Mouse (Mus musculus): Measurements from ENCODE around the gene Pigm. TPM values are rescaled to one million over a fixed set of nuclear protein-coding genes. Genes with fewer than 3 reads are reported as not detected.
A peak's percentile ranks its signal among the peaks of the same experiment; 100 is the strongest.

Gene Pigm
- polyA plus RNA-seq (2015; fragmentation: Nextera tagmentation; extraction: Ambion mirVana): 7.3 and 7.8 TPM in 2 replicates

DNA sequence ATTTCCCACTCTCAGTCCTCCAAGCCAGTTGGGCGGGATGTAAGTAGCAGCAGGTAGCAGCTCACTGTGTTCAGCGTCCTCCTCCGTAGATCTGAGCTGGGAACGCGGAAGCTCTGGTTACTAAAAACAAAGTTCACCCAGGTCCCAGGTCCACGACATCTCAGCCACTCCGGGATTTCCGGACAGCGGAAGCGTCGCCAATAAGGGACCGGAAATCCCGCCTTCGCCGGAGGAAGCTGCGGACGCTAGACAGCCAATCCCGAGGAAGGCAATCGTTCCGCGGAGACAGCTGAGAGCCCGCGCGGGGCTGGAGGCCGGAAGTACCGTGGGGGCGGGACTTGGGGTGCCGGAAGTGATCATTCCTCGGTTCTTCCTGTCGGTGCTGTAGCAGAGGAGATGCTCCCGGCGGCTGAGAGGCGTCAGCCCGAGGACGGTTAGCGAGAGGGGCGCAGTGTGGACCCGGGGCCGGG lies at the start of gene Pigm:
Gene Pigm (plus strand): TSS at position 349 of the 470 bp plus-strand sequence.
- peak within 1 kb of the TSS; percentile 88 for H3K4me2 ChIP-seq (replicated peaks; ENCODE audit: low read depth, low read length)
- H3K27me3 ChIP-seq (ENCODE audit: insufficient read depth, low read length): no peaks in the 10 kb centered on the region
- peak within 1 kb of the TSS; percentile 91 for H3K27ac ChIP-seq (ENCODE audit: low read length)
- peaks cover 25% of the 10 kb centered on the region for H3K4me1 ChIP-seq (ENCODE audit: insufficient read depth, low read length)
- WGBS: under 1% methylated on average over 39 of the region's 39 CpGs
- no peaks in the 10 kb centered on the region for H3K9me3 ChIP-seq (ENCODE audit: low read length)
- peak within 1 kb of the TSS; percentile 81 for H3K9ac ChIP-seq (replicated peaks; ENCODE audit: low read length)
- H3K36me3 ChIP-seq (ENCODE audit: insufficient read depth, low read length): peaks cover 21% of the 10 kb centered on the region
- H3K4me3 ChIP-seq (ENCODE audit: low read length): peak within 1 kb of the TSS; percentile 95
- ATAC-seq (ENCODE audit: low FRiP score, low TSS enrichment): peak; percentile 99

DNA sequence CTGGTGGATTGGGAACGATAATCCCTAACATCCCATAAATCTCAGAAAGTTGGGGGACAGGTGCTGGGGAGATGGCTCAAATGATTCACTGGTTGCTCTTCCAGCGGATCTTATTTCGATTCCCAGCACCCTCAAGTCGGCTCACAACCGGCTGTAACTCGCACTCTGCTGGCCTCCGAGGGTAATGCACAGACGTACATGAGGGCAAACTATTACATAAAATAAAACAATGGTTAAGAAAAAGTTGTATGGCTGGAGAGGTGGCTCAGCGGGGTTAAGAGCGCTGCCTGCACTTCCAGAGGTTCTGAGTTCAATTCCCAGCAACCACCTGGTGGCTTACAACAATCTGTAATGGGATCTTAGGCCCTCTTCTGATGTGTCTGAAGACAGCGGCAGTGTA lies 49.7 kb upstream of the Pigm start:
- WGBS: 60% methylated on average over 11 of the region's 11 CpGs
- no peak overlapping the region for H3K27ac ChIP-seq (ENCODE audit: low read length)
- H3K9me3 ChIP-seq (ENCODE audit: low read length): no peaks in the 10 kb centered on the region
- H3K27me3 ChIP-seq (ENCODE audit: insufficient read depth, low read length): peaks cover 63% of the 10 kb centered on the region
- H3K9ac ChIP-seq (replicated peaks; ENCODE audit: low read length): peak overlapping the region; percentile 54
- H3K4me3 ChIP-seq (ENCODE audit: low read length): peak overlapping the region; percentile 50
- H3K4me2 ChIP-seq (replicated peaks; ENCODE audit: low read depth, low read length): peak overlapping the region; percentile 81
- H3K4me1 ChIP-seq (ENCODE audit: insufficient read depth, low read length): 0 out of 2 replicates have a peak, but pooled peaks cover 3% of the 10 kb centered on the region
- no peak for ATAC-seq (ENCODE audit: low FRiP score, low TSS enrichment)
- H3K36me3 ChIP-seq (ENCODE audit: insufficient read depth, low read length): no peaks in the 10 kb centered on the region

DNA sequence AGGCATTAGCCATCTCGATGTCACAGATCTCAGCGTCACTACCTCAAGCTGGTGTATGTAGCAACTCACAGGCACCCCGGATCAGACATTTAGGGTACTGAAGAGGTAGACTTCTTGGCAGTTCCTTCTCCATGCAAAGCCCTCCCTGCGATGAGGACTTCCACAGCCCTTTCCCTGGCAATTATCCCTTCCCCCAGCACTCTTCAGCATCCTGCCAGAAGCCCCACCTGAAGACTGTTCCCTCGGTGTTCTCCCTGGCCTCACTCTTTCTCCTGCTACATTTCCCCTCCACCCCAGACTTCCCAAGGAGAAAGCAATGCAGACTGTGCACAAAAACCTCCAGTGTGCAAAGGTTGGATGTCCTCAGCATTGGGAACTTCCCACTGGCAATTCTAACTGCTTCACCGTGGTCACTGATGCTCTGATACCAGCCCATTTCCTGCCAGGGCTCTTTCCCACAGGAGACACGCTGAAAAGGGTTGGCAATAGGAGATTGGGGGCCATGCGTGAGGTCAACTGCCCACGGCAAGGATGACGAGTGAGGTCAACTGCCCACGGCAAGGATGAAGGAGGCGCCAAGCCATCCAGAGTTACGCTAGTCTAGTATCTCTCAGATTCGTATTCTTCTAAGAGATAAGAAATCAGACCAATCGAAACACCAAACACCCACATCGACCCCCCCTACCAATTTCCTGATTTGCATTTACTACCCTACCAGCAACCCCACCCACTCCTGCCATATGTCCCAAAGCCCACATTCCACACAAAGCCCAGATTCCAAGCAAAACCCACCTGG lies 48.9 kb upstream of the Pigm start:
- 0 out of 2 replicates have a peak, but pooled peaks cover 3% of the 10 kb centered on the region for H3K4me1 ChIP-seq (ENCODE audit: insufficient read depth, low read length)
- no peak overlapping the region for H3K9ac ChIP-seq (replicated peaks; ENCODE audit: low read length)
- H3K27ac ChIP-seq (ENCODE audit: low read length): no peak overlapping the region
- WGBS: 73% methylated on average over 16 of the region's 16 CpGs
- H3K36me3 ChIP-seq (ENCODE audit: insufficient read depth, low read length): no peaks in the 10 kb centered on the region
- H3K4me2 ChIP-seq (replicated peaks; ENCODE audit: low read depth, low read length): no peak overlapping the region
- ATAC-seq (ENCODE audit: low FRiP score, low TSS enrichment): no peak
- no peak overlapping the region for H3K4me3 ChIP-seq (ENCODE audit: low read length)
- H3K27me3 ChIP-seq (ENCODE audit: insufficient read depth, low read length): peaks cover 63% of the 10 kb centered on the region
- no peaks in the 10 kb centered on the region for H3K9me3 ChIP-seq (ENCODE audit: low read length)

DNA sequence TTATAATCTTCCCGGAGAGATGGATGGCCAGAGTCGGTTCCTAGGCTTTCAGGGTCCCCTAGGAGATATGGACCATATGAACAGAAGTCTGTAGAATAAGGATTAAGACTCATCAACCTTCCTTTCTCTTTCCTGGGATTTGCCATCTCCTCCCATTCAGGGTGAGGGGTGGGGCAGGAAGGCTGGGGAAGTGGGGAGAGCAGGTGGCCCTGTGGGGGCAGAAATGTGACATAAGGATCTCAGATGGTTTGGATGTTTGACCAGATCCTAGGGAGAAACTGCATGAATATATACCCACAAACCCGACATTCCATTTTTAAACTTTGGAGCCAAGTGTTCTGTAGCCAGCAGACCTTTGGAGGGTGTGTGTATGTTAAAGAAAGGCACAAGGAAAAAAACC lies 48.3 kb upstream of the Pigm start:
- Histone ChIP-seq H3K4me2 (replicated peaks; ENCODE audit: low read depth, low read length) (no peak overlapping the region), H3K9ac (replicated peaks; ENCODE audit: low read length) (no peak overlapping the region), H3K27me3 (ENCODE audit: insufficient read depth, low read length) (peaks cover 63% of the 10 kb centered on the region), H3K4me3 (ENCODE audit: low read length) (no peak overlapping the region), H3K27ac (ENCODE audit: low read length) (no peak overlapping the region), H3K4me1 (ENCODE audit: insufficient read depth, low read length) (0 out of 2 replicates have a peak, but pooled peaks cover 3% of the 10 kb centered on the region), H3K36me3 (ENCODE audit: insufficient read depth, low read length) (no peaks in the 10 kb centered on the region), H3K9me3 (ENCODE audit: low read length) (no peaks in the 10 kb centered on the region)
- no peak for ATAC-seq (ENCODE audit: low FRiP score, low TSS enrichment)
- 84% methylated on average over 3 of the region's 3 CpGs for WGBS

DNA sequence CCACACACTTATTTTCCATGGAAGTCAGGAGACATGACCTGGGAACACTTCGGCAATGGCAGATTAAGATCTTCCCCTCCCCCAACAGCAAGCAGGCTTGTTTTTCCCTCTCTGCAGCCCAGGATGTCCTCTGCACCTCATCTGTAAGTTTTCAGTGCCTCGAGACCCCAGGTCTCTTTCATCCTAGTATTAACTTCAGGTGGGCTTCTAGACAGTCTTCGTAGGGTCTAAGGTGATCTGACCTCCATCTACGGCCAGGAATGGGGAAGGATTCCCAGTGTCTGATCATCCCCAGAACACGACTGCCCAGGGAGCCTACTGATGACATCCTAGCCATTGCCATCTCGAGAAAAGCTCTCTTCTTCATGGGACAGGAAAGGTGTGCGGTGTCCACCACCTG lies 47.9 kb upstream of the Pigm start:
- Histone ChIP-seq H3K4me2 (replicated peaks; ENCODE audit: low read depth, low read length) (no peak overlapping the region), H3K27me3 (ENCODE audit: insufficient read depth, low read length) (peaks cover 63% of the 10 kb centered on the region), H3K4me1 (ENCODE audit: insufficient read depth, low read length) (0 out of 2 replicates have a peak, but pooled peaks cover 3% of the 10 kb centered on the region), H3K4me3 (ENCODE audit: low read length) (no peak overlapping the region), H3K36me3 (ENCODE audit: insufficient read depth, low read length) (no peaks in the 10 kb centered on the region), H3K9ac (replicated peaks; ENCODE audit: low read length) (no peak overlapping the region), H3K27ac (ENCODE audit: low read length) (no peak overlapping the region), H3K9me3 (ENCODE audit: low read length) (no peaks in the 10 kb centered on the region)
- no peak for ATAC-seq (ENCODE audit: low FRiP score, low TSS enrichment)
- 72% methylated on average over 7 of the region's 7 CpGs for WGBS

DNA sequence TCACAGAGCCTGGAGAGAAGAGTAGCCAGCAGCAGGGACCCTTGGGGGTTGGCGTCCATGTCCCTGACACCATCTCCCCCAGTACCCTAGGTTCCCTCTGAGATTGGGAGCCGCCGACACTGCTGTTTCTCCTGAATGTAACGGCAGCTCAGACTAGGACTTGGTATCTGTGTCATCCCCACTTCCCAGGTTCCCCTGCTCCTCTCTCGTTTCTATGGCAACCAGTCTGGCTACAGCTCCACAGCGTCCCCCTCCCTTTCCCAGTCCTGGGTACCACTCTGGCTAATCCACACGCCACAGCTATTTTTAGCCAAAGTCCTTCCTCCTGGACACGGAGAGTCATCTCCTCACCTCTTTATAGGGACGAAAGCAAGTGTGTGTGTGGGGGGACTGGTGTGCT lies 47.2 kb upstream of the Pigm start, which contains the start of gene Kcnj9:
Gene Kcnj9 (minus strand): TSS at position 188 of the 400 bp plus-strand sequence.
- ATAC-seq (ENCODE audit: low FRiP score, low TSS enrichment): no peak
- Histone ChIP-seq H3K4me3 (ENCODE audit: low read length) (no peak within 1 kb of the TSS), H3K4me2 (replicated peaks; ENCODE audit: low read depth, low read length) (no peak within 1 kb of the TSS), H3K27ac (ENCODE audit: low read length) (no peak within 1 kb of the TSS), H3K9ac (replicated peaks; ENCODE audit: low read length) (no peak within 1 kb of the TSS), H3K36me3 (ENCODE audit: insufficient read depth, low read length) (no peaks in the 10 kb centered on the region), H3K9me3 (ENCODE audit: low read length) (no peaks in the 10 kb centered on the region), H3K27me3 (ENCODE audit: insufficient read depth, low read length) (peaks cover 63% of the 10 kb centered on the region), H3K4me1 (ENCODE audit: insufficient read depth, low read length) (0 out of 2 replicates have a peak, but pooled peaks cover 3% of the 10 kb centered on the region)
- WGBS: 30% methylated on average over 9 of the region's 9 CpGs

DNA sequence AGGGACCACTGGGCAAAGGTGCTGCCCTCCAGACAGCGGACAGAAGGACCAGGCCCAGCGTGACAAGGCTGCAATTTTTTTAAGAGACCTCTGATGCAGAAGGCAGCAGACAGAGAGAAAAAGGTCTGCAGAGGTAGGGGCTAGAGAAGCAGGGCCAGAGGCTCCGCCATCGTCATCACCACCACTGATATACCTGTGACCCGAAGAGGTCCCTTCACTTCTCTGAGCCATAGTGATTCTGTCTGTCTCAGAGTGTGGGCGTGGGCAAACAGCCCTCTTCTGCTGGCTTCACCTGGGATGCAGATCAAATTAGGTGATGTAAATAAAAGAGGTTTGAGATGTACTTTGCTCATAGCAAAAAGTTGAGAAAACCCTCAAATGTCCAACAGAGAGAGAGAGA lies 46.7 kb upstream of the Pigm start:
- peaks cover 63% of the 10 kb centered on the region for H3K27me3 ChIP-seq (ENCODE audit: insufficient read depth, low read length)

DNA sequence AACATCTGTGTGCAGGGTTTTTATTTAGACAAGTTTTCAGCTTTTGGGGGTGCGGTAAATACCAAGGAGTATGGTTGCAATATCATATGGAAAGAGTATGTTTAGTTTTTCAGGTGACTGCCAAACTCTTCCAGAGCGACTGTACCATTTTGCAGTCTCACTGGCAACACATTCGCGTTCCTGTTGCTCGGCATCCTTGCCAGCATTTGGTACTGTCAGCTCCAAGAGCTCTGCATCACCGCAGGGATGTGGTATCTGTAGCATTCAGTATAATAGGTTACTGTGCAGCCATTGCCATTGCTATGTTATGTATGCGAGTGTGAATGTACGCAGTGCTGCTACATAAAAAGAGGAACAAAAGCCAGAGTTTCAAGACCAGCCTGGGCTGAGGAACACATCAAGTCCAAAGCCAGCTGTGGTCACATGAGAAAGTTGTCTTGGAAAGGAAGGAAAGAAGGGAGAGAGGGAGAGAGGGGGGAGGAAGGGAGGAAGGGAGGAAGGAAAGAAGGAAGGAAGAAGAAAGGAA lies 44.9 kb upstream of the Pigm start:
- ATAC-seq (ENCODE audit: low FRiP score, low TSS enrichment): no peak
- H3K9me3 ChIP-seq (ENCODE audit: low read length): no peaks in the 10 kb centered on the region
- H3K4me3 ChIP-seq (ENCODE audit: low read length): no peak overlapping the region
- no peak overlapping the region for H3K9ac ChIP-seq (replicated peaks; ENCODE audit: low read length)
- 79% methylated on average over 8 of the region's 8 CpGs for WGBS
- no peak overlapping the region for H3K27ac ChIP-seq (ENCODE audit: low read length)
- peaks cover 47% of the 10 kb centered on the region for H3K27me3 ChIP-seq (ENCODE audit: insufficient read depth, low read length)
- no peaks in the 10 kb centered on the region for H3K4me1 ChIP-seq (ENCODE audit: insufficient read depth, low read length)
- no peak overlapping the region for H3K4me2 ChIP-seq (replicated peaks; ENCODE audit: low read depth, low read length)
- H3K36me3 ChIP-seq (ENCODE audit: insufficient read depth, low read length): no peaks in the 10 kb centered on the region

More for the DNA sequence above, 46.7 kb upstream of the Pigm start:
- Histone ChIP-seq H3K4me2 (replicated peaks; ENCODE audit: low read depth, low read length) (no peak overlapping the region), H3K9me3 (ENCODE audit: low read length) (no peaks in the 10 kb centered on the region), H3K4me3 (ENCODE audit: low read length) (no peak overlapping the region), H3K36me3 (ENCODE audit: insufficient read depth, low read length) (no peaks in the 10 kb centered on the region), H3K9ac (replicated peaks; ENCODE audit: low read length) (no peak overlapping the region), H3K4me1 (ENCODE audit: insufficient read depth, low read length) (0 out of 2 replicates have a peak, but pooled peaks cover 3% of the 10 kb centered on the region), H3K27ac (ENCODE audit: low read length) (no peak overlapping the region)
- 74% methylated on average over 6 of the region's 6 CpGs for WGBS
- no peak for ATAC-seq (ENCODE audit: low FRiP score, low TSS enrichment)

DNA sequence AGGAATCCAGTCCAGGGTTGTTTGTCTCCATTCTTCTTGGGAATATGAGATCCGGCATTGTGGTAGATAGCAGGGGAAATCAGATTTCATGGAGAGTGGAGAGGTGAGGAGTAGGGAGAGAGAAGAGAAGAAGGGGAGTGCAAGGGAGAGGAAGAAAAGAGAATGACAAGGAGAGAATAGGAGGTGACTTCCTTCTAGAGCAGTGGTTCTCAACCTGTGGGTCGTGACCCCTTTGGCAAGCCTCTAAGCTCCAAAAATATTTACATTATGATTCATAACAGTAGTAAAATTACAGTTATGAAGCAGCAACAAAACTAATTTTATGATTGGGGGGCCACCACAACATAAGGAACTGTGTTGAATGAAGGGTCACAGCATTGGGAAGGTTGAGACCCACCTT lies 43.4 kb upstream of the Pigm start:
- Histone ChIP-seq H3K9ac (replicated peaks; ENCODE audit: low read length) (no peak overlapping the region), H3K27me3 (ENCODE audit: insufficient read depth, low read length) (peaks cover 35% of the 10 kb centered on the region), H3K36me3 (ENCODE audit: insufficient read depth, low read length) (no peaks in the 10 kb centered on the region), H3K4me1 (ENCODE audit: insufficient read depth, low read length) (no peaks in the 10 kb centered on the region), H3K9me3 (ENCODE audit: low read length) (no peaks in the 10 kb centered on the region), H3K4me3 (ENCODE audit: low read length) (no peak overlapping the region), H3K4me2 (replicated peaks; ENCODE audit: low read depth, low read length) (no peak overlapping the region), H3K27ac (ENCODE audit: low read length) (no peak overlapping the region)
- no peak for ATAC-seq (ENCODE audit: low FRiP score, low TSS enrichment)
- 70% methylated on average over 2 of the region's 2 CpGs for WGBS

DNA sequence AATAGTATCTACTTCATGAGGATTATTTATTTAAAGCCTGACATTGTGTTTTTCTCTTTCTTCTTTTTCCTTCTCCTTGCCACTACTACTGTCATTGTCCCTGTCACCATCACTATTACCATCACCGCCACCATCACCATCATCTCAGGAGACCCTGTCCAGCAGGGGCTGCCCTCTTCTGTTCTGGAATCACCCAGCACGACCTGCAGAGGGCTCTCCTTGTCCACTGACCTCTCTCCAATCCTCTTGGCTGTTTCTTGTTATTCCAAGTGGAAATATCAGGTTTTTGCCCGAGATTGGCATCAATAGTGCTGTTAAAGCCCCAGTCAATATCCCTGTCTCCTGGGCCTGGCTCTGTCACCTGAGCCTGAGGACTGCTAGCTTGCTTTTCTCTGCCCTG lies 42.8 kb upstream of the Pigm start:
- Histone ChIP-seq H3K4me1 (ENCODE audit: insufficient read depth, low read length) (no peaks in the 10 kb centered on the region), H3K27me3 (ENCODE audit: insufficient read depth, low read length) (peaks cover 34% of the 10 kb centered on the region), H3K4me3 (ENCODE audit: low read length) (no peak overlapping the region), H3K4me2 (replicated peaks; ENCODE audit: low read depth, low read length) (no peak overlapping the region), H3K36me3 (ENCODE audit: insufficient read depth, low read length) (no peaks in the 10 kb centered on the region), H3K9ac (replicated peaks; ENCODE audit: low read length) (no peak overlapping the region), H3K27ac (ENCODE audit: low read length) (no peak overlapping the region), H3K9me3 (ENCODE audit: low read length) (no peaks in the 10 kb centered on the region)
- 18% methylated on average over 3 of the region's 3 CpGs for WGBS
- no peak for ATAC-seq (ENCODE audit: low FRiP score, low TSS enrichment)

All from kidney, embryonic 16.5 days (tissue).